Mouse (Mus musculus): Measurements from ENCODE around the gene Nipal4. TPM values are rescaled to one million over a fixed set of nuclear protein-coding genes. Genes with fewer than 3 reads are reported as not detected.

The Nipal4 gene
- polyA plus RNA-seq, 1 experiment from 2014 or later, result 0.43 TPM

DNA sequence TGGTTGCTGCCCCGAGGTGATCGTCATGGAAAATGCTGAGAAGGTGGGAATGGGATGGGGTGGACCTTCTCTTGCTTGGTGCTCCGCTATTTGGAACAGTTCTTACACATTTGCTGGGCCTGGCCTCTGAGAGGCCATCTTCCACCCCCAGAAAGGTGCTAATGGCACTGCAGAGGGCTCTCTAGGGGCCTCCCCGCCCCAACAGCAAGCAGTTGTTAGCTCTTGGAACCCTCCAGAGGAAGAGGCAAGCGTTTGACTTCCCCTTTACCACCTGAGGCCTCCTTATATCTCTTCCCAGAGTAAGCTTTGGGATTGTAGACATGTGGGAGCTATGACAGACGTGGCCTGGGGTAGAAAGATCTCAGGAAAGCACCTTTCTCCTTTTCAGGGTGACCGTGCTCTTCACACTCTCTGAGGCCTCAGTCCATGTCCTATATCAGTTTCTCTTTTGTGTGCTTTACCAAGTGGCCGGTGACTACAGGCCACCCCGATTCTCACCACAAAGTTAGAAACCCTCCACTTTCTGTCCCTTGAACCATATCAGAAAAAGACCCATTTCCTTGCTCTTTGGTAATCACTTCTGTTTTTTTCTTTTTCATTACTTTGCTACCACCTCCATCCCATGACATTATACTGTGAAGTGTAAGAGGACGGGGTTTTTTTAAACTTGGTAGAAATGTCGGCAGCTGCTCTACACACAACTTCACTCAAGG, 21.0 kb downstream of the Nipal4 start:
- Histone ChIP-seq H3K4me3 (no peak overlapping the region), H3K9me3 (no peaks in the 10 kb centered on the region), H3K9ac (no peak overlapping the region), H3K4me2 (no peak overlapping the region), H3K4me1 (replicated peaks) (no peaks in the 10 kb centered on the region), H3K36me3 (peaks cover 31% of the 10 kb centered on the region), H3K27ac (replicated peaks) (no peak overlapping the region), H3K27me3 (no peaks in the 10 kb centered on the region)
- ATAC-seq (ENCODE audit: low FRiP score, low read depth), result no peak
- 89% methylated on average over 11 of the region's 11 CpGs for WGBS

DNA sequence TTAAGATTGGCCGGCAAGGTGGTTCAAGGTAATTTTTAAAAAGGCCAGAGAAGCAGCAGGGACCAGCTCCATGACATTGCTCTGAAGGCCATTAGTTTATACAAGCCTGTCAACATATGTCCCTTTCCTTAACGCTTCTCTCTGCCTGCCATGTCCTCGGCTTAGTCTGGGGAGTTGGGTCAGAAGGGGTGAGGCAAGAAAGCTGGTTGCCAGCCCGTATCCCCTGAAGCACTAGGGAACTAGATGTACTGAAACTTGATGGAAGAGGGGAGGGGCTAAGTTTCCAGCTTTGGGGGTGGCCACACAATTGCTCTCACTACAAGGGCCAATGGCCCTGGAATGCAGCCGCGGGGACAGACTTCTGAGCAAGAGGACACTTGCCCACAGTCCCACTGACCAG, 23.0 kb downstream of the Nipal4 start:
- ATAC-seq (ENCODE audit: low FRiP score, low read depth), result no peak
- Histone ChIP-seq H3K36me3 (peaks cover 49% of the 10 kb centered on the region), H3K4me1 (replicated peaks) (no peaks in the 10 kb centered on the region), H3K9me3 (no peaks in the 10 kb centered on the region), H3K4me3 (no peak overlapping the region), H3K27ac (replicated peaks) (no peak overlapping the region), H3K27me3 (no peaks in the 10 kb centered on the region), H3K4me2 (no peak overlapping the region), H3K9ac (no peak overlapping the region)
- 84% methylated on average over 6 of the region's 6 CpGs for WGBS

DNA sequence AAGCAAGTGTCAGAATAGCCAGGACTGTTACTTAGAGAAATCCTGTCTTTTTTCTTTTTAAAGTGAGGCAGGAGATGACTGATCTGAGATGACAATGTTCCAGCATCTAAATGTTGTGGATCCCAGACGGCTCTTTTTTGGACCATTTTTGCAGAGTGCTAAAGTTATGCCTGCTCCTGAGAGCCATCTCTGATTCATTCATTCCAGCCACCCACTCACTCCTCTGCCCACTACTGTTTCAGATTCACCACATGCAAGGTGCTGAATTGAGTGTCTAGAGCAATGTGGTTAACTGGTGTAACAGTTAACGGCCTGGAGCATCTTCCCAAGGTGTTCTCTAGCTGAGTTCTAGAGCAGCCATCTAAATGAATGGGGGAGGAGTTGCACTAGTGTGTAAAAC, 31.4 kb downstream of the Nipal4 start:
- peaks cover 51% of the 10 kb centered on the region for H3K36me3 ChIP-seq
- ATAC-seq (ENCODE audit: low FRiP score, low read depth), result no peak
- no peak overlapping the region for H3K4me3 ChIP-seq
- H3K9ac ChIP-seq, result no peak overlapping the region
- no peaks in the 10 kb centered on the region for H3K9me3 ChIP-seq
- WGBS, result 95% methylated on average over 2 of the region's 2 CpGs
- no peaks in the 10 kb centered on the region for H3K4me1 ChIP-seq (replicated peaks)
- no peak overlapping the region for H3K4me2 ChIP-seq
- no peaks in the 10 kb centered on the region for H3K27me3 ChIP-seq
- no peak overlapping the region for H3K27ac ChIP-seq (replicated peaks)

DNA sequence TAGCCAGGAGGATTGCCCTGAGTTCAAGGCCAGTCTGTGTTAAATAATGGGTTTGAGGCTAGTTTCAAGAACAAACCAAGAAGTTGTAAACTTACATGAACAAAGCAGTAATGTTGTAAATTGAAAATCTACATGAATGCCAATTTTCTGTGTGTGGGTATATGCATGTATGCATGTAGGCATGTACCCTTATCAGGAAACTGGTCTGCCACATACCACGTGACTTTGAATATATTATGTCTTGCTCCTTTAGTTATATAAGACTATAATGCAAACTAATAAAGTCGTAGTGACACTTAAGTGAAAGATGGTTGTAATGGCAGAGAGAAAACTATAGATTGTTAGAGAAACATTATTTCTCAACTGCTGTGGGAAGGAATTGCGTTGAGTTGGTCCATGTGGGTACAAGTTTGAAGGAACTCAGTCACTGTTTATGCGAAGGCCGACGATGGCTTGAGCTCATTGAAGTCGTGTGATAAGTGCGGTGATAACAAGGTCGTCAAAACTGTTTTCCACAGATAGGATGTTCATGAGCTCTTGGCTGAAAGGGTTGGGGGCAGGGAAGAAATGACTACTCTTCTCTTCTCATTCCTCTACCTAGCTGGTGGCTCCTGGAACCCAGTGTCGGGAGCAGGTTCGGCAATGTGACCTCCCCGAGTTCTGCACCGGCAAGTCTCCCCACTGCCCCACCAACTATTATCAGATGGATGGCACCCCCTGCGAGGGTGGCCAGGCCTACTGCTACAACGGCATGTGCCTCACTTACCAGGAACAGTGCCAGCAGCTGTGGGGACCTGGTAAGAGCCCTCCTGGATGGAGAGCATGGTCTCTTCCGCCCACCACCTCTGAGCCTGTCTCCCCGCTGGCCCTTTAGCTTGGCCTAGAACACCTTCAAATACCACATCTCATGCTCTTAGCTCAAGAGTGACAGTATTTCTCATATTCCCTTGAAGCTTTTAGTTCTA, 35.0 kb downstream of the Nipal4 start:
- H3K4me3 ChIP-seq, result no peak overlapping the region
- WGBS, result 94% methylated on average over 17 of the region's 17 CpGs
- H3K36me3 ChIP-seq, result peaks cover 34% of the 10 kb centered on the region
- no peak overlapping the region for H3K27ac ChIP-seq (replicated peaks)
- no peaks in the 10 kb centered on the region for H3K27me3 ChIP-seq
- no peak overlapping the region for H3K4me2 ChIP-seq
- no peak overlapping the region for H3K9ac ChIP-seq
- ATAC-seq (ENCODE audit: low FRiP score, low read depth), result no peak
- no peaks in the 10 kb centered on the region for H3K4me1 ChIP-seq (replicated peaks)
- H3K9me3 ChIP-seq, result no peaks in the 10 kb centered on the region

DNA sequence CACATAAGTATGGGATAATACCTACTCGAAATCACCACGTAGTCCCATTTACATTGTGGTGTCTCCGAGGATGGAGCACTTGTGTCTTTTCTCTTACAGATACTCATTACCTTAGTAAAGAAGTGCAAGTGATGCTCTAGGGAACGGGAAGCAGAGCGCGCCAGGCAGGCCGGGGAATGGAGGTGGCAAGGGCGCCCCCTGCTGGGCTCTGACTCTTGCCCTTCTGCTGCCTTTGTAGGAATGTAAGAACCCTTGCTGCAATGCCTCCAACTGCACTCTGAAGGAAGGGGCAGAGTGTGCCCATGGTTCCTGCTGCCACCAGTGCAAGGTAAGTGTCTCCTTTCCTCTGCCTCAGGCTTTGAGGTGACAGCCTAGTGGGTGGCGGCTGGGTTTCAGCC, 37.8 kb downstream of the Nipal4 start:
- no peaks in the 10 kb centered on the region for H3K4me1 ChIP-seq (replicated peaks)
- H3K4me3 ChIP-seq, result no peak overlapping the region
- H3K27ac ChIP-seq (replicated peaks), result no peak overlapping the region
- WGBS, result 67% methylated on average over 9 of the region's 9 CpGs
- H3K9me3 ChIP-seq, result no peaks in the 10 kb centered on the region
- peaks cover 38% of the 10 kb centered on the region for H3K36me3 ChIP-seq
- no peak for ATAC-seq (ENCODE audit: low FRiP score, low read depth)
- no peaks in the 10 kb centered on the region for H3K27me3 ChIP-seq
- H3K9ac ChIP-seq, result no peak overlapping the region
- no peak overlapping the region for H3K4me2 ChIP-seq

DNA sequence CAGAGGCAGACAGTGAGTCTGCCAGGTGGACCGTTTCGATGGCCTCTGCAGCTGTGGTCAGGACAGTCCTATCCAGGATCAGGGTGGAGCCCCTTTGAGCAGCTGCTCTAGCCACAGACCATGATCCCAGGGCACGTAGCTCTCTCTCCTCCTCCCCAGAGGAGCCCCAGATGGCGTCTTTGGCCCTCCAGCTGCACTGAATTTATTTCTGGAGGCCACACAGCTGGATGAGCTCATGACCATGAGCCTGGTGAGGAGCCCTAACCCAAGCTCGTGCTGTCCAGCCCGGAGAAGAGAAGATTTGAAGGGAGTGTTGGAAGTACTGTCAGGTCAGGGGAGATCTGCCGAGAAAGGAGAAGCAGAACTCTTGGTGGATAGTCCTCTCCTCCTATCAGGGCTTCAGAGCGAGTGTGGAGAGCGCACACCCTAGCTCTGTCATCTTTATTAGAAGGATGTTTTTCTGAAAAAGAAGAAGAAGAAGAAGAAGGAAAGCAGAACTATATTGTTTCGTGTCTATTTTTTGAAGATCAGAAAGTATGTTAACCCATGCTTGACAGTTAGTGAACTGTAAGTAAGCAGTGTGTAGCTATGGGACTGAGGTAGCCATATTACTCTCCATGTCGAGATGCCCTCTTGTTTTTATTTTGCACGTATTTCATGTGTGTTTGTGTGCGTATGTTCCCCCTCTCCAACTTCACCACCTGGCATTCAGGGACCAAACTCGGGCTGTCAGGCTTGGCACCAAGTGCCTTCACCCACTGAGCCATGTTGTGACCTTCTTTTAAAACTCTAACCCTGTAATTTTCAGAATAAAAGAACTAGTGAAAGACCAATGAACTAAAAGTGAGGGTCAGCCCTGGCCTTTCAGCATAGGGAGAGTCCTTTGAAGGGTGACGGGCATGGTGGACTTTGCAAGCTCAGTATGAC, 38.4 kb downstream of the Nipal4 start:
- ATAC-seq (ENCODE audit: low FRiP score, low read depth), result no peak
- peaks cover 39% of the 10 kb centered on the region for H3K36me3 ChIP-seq
- H3K9ac ChIP-seq, result no peak overlapping the region
- no peaks in the 10 kb centered on the region for H3K4me1 ChIP-seq (replicated peaks)
- H3K27ac ChIP-seq (replicated peaks), result no peak overlapping the region
- no peaks in the 10 kb centered on the region for H3K9me3 ChIP-seq
- WGBS, result 86% methylated on average over 15 of the region's 15 CpGs
- no peak overlapping the region for H3K4me2 ChIP-seq
- no peaks in the 10 kb centered on the region for H3K27me3 ChIP-seq
- H3K4me3 ChIP-seq, result no peak overlapping the region

DNA sequence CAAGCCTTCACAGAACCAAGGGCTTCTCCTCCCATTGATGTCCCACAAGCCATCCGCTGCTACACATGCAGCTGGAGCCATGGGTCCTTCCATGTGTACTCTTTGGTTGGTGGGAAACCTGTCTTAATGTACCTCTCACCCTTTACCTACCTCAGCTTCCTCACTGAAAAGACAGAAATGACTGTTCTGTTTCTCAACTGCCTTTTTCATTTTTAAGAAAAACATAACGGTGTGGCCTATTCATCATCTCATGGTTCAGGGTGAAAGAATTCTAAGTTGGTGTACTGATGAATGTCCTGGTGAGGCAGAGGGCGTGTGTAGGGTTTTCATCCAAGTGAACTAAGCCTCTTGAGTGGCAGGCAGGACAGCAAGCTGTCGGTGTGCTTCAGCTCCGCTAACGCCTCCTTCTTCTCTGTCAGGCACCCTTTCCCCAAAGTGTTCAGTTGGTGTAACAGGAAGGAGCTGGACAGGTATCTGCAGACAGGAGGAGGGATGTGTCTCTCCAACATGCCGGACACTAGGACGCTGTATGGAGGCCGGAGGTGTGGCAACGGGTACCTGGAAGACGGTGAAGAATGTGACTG, 39.4 kb downstream of the Nipal4 start:
- no peaks in the 10 kb centered on the region for H3K4me1 ChIP-seq (replicated peaks)
- H3K27ac ChIP-seq (replicated peaks), result no peak overlapping the region
- H3K4me3 ChIP-seq, result no peak overlapping the region
- no peak overlapping the region for H3K4me2 ChIP-seq
- no peaks in the 10 kb centered on the region for H3K27me3 ChIP-seq
- H3K9me3 ChIP-seq, result no peaks in the 10 kb centered on the region
- WGBS, result 90% methylated on average over 11 of the region's 11 CpGs
- no peak overlapping the region for H3K9ac ChIP-seq
- no peak for ATAC-seq (ENCODE audit: low FRiP score, low read depth)
- peaks cover 40% of the 10 kb centered on the region for H3K36me3 ChIP-seq

DNA sequence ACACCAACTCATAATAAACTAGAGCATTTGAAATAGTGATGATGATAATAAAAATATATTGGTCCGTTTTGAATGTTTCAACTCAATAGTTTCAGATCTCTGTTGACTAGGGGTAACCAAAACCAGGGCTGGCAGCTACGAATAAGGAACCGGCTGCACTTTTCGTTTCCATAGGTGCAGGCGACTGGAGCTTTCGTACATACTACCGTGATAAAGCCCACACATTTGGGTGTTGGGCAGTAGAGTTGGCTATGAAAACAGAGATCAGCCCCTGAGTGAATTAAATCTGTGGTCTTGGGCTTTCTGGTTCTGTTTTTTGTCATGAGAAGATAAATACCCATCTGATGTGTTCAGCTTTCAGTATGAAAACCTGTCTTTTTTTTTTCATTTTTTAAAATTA, 40.0 kb downstream of the Nipal4 start:
- H3K4me3 ChIP-seq, result no peak overlapping the region
- H3K4me2 ChIP-seq, result no peak overlapping the region
- no peak overlapping the region for H3K27ac ChIP-seq (replicated peaks)
- H3K9me3 ChIP-seq, result no peaks in the 10 kb centered on the region
- H3K27me3 ChIP-seq, result no peaks in the 10 kb centered on the region
- H3K4me1 ChIP-seq (replicated peaks), result no peaks in the 10 kb centered on the region
- ATAC-seq (ENCODE audit: low FRiP score, low read depth), result no peak
- WGBS, result 97% methylated on average over 7 of the region's 7 CpGs
- H3K36me3 ChIP-seq, result peaks cover 38% of the 10 kb centered on the region
- H3K9ac ChIP-seq, result no peak overlapping the region

DNA sequence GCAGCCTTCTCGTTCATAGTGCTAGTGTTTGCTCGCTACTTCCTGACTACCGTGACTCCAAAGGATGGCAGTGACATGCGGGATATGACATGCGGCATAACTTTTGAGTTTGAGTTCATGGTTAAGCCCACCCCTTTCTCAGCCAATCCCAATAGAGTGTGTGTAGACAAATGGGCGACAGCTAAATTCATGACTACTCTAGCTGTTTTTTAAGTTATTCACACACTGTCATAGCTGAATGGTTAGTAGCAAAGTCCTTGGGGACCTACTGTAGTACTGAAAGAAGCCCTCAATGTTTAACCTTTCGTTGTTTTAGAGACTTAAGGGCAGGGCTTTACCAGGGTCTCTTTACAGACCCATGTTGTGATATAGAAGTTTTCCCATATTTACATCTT, 40.5 kb downstream of the Nipal4 start:
- WGBS, result 95% methylated on average over 7 of the region's 7 CpGs
- H3K4me3 ChIP-seq, result no peak overlapping the region
- no peaks in the 10 kb centered on the region for H3K27me3 ChIP-seq
- H3K27ac ChIP-seq (replicated peaks), result no peak overlapping the region
- no peaks in the 10 kb centered on the region for H3K9me3 ChIP-seq
- H3K9ac ChIP-seq, result no peak overlapping the region
- ATAC-seq (ENCODE audit: low FRiP score, low read depth), result no peak
- H3K4me2 ChIP-seq, result no peak overlapping the region
- no peaks in the 10 kb centered on the region for H3K4me1 ChIP-seq (replicated peaks)
- peaks cover 38% of the 10 kb centered on the region for H3K36me3 ChIP-seq

DNA sequence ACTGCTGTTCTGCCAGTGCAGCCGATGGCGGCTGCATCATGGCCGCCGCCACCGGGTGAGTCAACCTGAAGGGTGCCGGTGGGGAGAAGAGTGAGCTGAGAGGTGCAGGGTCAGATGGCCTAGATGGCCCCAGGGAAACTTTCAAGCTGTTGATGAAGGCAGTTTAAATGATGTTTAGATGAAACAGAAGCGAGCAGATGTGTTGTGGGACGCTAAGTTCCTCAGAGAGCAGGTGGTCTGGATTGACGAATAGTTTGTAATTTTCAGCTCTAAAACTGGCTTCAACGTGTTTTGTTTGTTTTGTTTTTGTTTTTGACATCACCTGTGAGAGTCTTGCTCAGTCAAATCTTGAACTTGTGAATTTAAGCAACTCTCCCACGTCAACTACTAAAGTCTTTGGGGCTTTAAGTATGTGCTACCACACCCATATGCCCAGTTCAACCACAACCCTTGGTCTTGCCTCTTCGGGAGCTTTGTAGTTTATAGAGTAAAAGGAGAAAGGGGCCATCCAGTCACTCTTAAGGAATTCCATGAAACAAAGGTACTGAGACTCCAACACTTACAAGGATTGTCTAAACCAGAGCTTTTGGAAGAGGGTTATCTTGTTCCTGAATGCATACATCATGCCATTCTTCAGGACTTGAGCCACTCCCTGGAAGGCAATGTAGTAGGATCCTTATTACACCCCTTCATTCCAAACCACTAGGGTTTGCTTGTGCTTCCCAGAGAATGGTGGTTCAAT, 41.0 kb downstream of the Nipal4 start:
- 92% methylated on average over 12 of the region's 12 CpGs for WGBS
- no peak for ATAC-seq (ENCODE audit: low FRiP score, low read depth)

DNA sequence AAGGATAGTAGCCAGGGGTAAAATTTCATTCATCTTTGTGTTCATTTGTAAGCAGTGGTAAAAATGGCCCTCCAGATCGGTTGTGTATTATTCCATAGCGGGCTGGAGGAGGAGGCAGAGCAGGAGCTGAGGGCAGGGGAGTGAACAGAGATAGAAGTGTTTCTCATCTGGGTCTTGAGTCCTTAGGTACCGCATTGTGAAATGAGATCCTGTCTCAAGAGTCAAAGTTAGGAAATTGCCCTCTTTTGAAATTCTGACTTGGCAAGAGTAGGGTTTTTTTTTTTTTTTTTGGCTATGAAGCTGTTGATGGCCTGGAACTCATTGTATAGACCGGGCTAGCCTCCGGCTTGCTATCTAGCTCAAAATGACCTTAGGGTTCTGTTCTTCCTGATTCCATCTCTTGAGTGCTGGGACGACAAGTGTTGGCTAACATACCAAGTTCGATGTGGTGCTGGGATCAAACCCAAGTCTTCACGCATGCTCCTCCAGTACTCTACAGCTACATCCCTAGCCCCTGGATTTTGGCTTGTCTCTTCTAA, 42.9 kb downstream of the Nipal4 start:
- WGBS, result 92% methylated on average over 8 of the region's 8 CpGs
- H3K4me3 ChIP-seq, result no peak overlapping the region
- H3K27me3 ChIP-seq, result no peaks in the 10 kb centered on the region
- no peak overlapping the region for H3K4me2 ChIP-seq
- no peaks in the 10 kb centered on the region for H3K9me3 ChIP-seq
- H3K36me3 ChIP-seq, result peaks cover 29% of the 10 kb centered on the region
- H3K4me1 ChIP-seq (replicated peaks), result no peaks in the 10 kb centered on the region
- no peak overlapping the region for H3K9ac ChIP-seq
- no peak for ATAC-seq (ENCODE audit: low FRiP score, low read depth)
- no peak overlapping the region for H3K27ac ChIP-seq (replicated peaks)

More for the DNA sequence above, 41.0 kb downstream of the Nipal4 start:
- Histone ChIP-seq H3K4me1 (replicated peaks) (no peaks in the 10 kb centered on the region), H3K27ac (replicated peaks) (no peak overlapping the region), H3K36me3 (peaks cover 32% of the 10 kb centered on the region), H3K4me2 (no peak overlapping the region), H3K27me3 (no peaks in the 10 kb centered on the region), H3K4me3 (no peak overlapping the region), H3K9me3 (no peaks in the 10 kb centered on the region), H3K9ac (no peak overlapping the region)
